Mouse (Mus musculus) gonadal fat pad, adult 2 months (tissue): Measurements from ENCODE around the gene Sh3rf1. TPM values are rescaled to one million over a fixed set of nuclear protein-coding genes. Genes with fewer than 3 reads are reported as not detected.

Experiments used
- DNase-seq: peaks from one replicate; pipeline ENCODE4 v3.0.0-alpha.2; 2012; ENCODE audit warnings: low read depth
- polyA plus RNA-seq: library from polyadenylated mRNA; depleted of rRNA; stranded (reverse); fragments of >200 nt; gene quantifications from 2 replicates; pipeline ENCODE4 v1.2.3, GENCODE M21; 2012; rRNA removed

The Sh3rf1 gene
- polyA plus RNA-seq: 12.7 and 16.0 TPM in 2 replicates

GRCm38 (mm10) chr8:61223729-61224379 is at the start of gene Sh3rf1:
TSS of gene Sh3rf1 (plus strand) at chr8:61223872.
- no peak for DNase-seq

GRCm38 (mm10) chr8:61173921-61174492 is 49.7 kb upstream of the Sh3rf1 start:
- DNase-seq: no peak

GRCm38 (mm10) chr8:61175876-61176275 is 47.8 kb upstream of the Sh3rf1 start:
- no peak for DNase-seq

GRCm38 (mm10) chr8:61177680-61178593 is 45.7 kb upstream of the Sh3rf1 start:
- DNase-seq: no peak

- DNase-seq: no peak
Observed at GRCm38 (mm10) chr8:61178594-61179140, 45.0 kb upstream of the Sh3rf1 start.

- DNase-seq: no peak
Observed at GRCm38 (mm10) chr8:61181592-61181991, 42.1 kb upstream of the Sh3rf1 start.

GRCm38 (mm10) chr8:61182020-61182419 is 41.7 kb upstream of the Sh3rf1 start:
- DNase-seq: no peak

DNA sequence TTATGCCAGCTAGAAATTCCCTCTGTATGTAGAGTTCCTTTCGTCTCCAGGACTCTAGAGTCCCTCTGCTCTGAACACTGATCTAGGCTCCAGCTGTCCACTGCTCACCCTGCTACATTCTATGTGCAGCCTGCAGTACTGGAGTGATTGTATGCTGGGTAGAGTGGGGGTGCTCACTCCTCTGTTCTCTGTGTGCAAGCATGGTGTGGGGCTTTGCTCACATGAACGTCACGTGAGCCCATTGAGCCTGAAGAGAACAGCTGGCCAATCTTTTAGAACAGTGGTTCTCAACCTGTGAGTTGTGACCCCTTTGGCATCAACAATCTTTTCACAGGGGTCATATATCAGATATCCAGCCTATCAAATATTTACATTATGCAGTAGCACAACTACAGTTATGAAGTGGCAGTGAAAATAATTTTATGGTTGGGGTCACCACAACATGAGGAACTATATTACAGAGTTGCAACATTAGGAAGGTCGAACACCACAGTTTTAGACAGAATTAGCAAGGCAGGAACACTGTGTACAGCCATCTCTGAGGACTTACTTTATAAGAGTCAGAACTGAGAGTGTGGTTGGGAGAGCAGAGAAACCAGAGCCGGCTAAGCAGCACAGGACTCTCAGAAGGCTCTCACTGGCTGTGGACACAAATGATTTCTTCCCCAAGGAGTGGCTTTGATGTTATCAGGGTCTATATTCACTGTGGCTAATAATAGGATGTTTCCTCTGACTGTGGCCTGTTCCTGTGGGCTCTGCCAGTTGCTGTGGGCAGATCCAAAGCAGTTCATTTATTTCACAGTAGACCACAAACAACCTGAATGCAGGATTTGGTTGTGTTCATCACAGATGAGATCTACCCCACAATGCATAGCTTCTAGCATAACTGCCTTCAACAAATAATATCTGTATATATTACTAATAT is 38.1 kb upstream of the Sh3rf1 start:
- no peak for DNase-seq

DNA sequence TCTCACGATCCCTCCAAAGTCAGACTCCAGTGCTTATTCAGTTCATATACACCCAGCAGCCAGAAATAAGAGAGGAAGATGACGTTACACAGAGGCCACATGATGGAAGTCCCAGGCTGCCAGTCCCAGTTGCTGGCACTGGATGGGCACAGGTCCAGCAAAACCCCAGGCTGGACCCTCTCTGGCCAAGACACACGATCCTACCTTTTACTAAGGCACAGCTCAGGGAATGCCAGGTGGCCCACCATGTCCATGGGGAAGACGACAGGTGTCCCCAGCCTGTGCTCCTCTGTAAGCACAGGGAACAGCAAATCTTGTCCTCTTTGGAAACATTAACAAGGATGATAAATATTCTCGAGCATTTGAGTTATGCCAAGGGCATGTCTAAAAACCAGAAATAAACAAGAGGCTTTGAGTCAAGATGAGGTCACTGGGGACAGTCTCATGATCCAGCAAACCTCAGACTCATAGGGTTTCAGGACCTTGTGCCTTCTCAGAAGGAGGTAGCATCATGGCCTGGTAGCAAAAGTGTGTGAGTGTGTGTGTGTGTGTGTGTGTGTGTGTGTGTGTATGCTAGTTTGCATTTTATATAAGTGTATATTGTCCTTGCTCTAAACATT is 29.3 kb upstream of the Sh3rf1 start:
- DNase-seq: no peak

DNA sequence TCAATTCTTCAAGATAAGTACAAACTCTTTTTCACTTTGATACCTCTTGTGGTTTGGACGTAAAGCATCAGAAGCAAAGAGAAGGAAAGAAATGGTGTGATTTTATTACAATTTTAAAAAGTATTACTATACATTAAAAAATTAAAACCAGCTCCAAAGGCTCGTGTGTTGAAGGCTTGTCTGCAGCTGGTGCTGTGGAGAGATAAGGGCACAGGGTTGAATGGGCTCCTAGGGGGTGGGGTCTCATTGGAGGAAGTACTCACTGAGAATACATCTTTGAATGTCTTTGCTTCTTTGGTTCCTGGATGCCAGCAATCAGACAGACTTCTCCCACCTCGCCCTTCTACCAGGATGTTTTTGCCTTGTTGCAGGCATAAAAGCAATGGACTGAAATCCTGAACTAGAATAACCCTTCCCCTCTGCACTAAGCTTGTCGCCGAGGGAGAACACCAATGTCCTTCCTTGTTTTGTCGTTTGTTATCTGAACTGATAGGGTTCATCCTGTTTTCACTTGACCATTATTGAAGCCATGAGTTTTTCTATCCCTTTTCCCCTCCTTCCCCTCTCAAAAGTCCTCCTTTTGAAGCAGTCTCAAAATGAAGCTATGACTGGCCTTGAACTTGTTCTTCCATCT is 23.3 kb upstream of the Sh3rf1 start:
- no peak for DNase-seq

DNA sequence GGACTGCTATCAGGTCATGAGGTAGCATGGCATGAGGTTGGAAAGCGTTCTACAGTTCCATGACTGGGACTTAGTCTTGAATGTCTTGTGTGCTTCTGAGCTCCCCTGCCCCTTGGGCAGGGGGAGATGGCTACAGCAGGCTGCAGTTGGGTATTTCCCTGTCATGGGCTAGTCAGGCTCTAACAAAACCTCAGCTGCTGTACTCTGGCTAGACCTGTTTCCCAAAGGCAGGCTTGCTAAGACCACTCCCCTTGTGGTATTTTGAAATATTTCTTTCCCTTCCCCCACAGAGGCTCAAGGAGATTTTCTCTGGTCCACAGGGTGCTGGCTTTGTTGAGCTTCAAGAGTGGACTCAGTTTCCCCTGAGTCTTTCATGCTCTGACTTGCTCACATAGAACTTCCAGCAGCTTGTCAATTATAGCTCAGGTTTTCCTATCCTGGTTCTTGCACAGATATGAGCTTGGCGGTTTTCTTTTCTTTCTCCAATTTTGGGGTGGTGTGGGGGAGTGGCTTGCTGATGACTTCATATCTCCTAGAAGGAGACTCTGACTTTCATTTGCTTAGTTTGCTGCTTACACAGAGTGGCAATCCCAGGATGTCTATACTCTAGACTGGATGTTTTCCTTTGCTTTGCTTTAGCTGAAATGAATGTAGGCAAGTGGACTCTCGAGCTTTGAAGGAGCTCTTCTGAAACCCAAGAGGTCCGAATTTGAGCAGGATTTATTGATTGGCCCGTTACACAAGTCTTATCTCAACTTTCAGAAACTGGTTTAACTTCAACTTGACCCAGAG is 20.4 kb upstream of the Sh3rf1 start:
- no peak for DNase-seq

DNA sequence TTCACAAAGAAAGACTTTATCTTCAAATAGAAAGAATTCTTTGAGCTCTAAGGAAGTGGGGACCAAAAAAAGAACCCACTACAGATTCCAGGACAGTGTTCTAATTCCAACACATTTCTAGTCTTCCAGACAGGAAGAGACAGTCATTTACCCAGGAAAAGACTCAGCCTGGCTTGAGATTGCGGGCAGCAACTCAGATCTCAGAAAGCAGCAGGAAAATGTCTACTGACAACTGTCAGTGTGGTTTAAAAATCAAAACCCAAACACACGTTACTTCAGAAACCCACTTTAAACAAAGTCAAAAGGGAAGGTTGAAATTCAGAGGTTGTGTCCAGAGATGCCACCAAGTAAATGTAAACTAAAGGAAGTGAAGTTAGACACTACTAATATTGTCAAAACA is 16.8 kb upstream of the Sh3rf1 start:
- DNase-seq: no peak

DNA sequence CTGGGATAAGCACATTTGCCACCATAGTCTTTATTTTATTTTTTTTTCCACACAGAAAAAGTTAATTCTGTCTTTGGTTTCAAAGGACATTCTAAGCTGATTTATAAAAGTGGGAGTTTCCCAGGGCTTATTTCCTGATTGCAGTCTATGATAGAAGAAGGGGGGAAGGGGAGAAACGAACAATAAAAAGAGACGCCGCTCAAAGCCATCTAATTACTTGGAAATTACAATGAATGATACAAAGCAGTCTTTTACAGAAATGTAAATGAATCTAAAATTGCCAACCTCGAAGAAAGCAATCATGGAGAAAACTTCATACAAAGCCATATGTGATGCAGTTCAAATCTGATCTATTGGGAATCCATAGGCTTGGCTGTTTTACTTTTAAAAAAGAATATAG is 16.0 kb upstream of the Sh3rf1 start:
- DNase-seq: no peak

- no peak for DNase-seq
Observed at GRCm38 (mm10) chr8:61208719-61209118, 15.0 kb upstream of the Sh3rf1 start.

DNA sequence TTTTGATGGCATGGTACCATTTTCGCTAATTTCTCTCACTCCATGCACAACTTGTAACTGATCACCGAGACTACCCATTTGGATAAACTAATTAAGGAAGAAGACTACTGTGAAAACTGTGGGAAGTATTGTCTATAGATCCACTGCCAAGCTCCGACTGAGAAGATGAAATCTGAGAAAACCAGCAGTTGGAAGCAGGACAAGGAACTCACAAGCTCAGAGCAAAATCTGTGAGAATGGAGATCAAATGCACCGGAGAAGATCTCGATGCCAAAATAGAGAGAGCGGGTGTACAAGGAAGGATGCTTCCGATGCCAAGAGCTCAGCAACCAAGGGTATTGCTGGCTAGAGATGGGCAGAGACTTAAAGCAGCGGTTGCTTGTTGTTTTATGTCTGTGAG is 12.8 kb upstream of the Sh3rf1 start:
- no peak for DNase-seq

DNA sequence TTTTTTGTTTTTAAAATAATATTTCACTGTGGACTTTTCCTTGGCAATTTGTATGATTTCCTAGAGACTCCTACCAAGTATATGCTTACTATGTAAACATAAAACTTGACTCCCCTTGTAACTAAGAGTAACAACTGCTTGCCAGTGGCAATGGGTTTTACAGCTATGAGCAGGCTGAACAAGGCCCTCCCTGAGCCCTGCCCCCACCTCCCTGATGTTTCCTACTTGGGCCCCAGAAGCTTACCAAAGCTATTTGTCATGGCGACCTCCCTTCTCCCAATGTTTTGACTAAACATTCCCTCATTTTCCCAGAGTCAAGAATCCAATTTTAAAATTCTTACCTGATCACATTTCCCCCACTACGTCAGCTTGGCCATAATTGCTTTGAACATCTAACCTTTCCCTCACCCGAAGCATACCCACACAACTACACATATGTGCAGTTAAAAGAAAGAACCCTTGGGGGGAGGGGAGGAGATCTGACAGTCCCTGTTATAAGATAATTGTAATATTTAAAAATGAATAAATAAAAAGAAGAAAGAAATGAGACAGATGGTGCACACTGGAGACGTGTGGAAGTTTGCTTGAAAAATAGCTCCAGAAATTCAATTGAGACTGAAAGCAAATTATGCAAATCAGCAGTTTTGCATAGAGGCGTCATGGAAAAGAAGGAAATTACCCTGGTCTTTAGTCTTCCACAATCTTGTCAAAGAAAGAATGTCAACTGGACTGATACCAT is 8.4 kb upstream of the Sh3rf1 start:
- DNase-seq: no peak

DNA sequence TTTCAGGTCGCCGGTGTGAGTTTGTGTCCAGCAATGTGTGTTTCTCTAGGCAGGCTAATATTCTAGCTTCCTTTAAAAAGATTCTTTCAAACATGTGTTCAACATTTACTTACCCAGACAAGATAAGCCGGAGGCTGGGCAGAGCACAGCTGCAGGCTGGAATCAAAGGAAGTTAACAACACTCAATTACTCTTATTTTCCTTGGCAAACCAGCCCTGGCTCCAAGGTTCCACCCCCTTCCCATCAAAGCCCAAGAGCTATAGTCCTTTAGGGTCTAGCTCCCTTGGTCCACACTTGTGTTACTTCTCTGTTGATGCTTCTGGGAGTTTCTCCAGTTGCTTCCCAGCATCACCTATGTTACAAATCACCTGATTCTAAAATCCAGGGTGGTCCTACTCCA is 6.7 kb upstream of the Sh3rf1 start:
- no peak for DNase-seq

DNA sequence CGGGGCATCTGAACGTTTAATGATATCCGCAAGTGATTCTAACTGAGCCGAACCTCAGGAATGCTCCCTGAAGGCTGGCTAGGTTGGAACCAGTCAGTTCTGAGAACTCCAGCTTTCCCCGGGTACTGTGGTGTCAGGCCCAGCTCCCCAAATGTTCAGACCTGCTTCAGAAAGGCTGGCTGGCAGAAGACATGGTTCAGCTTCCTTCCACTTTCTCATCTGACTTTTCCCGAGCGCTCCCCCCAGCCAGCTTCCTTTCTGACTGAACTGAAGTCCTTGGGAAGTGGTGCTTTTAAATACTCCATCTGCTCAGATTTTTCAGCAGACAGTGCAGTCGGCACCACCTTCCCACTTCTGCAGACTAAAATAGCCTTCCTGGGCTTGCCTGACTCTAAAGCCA is 6.2 kb upstream of the Sh3rf1 start:
- no peak for DNase-seq

DNA sequence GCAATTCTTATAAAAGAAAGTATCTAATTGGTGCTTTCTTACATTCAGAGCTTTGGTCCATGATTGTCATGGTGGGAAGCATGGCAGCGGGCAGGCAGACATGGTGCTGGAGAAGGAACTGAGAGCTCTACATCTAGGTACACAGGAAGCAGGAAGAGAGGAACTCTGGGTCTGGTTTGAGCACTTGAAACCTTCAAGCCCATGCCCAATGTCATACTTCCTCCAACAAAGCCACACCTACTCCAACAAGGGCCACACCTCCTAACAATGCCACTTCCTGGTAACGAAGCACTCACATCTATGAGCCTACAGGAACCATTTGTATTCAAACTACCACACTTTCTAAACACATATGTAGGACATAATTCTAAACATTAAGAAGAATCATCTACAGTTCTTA is 5.2 kb upstream of the Sh3rf1 start:
- no peak for DNase-seq
